21 mouse cellular contexts compared by ENCODE assay signal in genomic region chr8:123899366-123899765, GRCm38 (mm10). TPM values are rescaled to one million over a fixed set of nuclear protein-coding genes. Genes with fewer than 3 reads are reported as not detected.
DNase-seq lines count a peak whose midpoint lies in the region; ATAC-seq and TF ChIP-seq lines count a peak whose summit lies in the region.
"Had no signal": no experiment of that assay in that cellular context is flagged by ENCODE, and none has a peak within 500 bp of the region (broad histone marks: within the 10 kb centered on the region; RNA-seq: fewer than 3 reads in every experiment).

No protein-coding gene starts in this region.

- peaks cover 42% of the 10 kb centered on the region for H3K36me3 ChIP-seq in hindbrain, embryonic 13.5 days

- H3K27ac ChIP-seq in gastrocnemius, adult 2 months, result peak overlapping the region; percentile 68
- no peak overlapping the region for H3K27ac ChIP-seq in hindbrain, embryonic 13.5 days
- H3K27ac ChIP-seq: embryonic facial prominence, embryonic 13.5 days; forebrain, embryonic 12.5 days; heart, embryonic 10.5 days; hindbrain, embryonic 12.5 days; hindbrain, postnatal 0 days had no signal

- H3K4me1 ChIP-seq in hindbrain, embryonic 13.5 days (replicated peaks), result no peaks in the 10 kb centered on the region
- H3K4me1 ChIP-seq: embryonic facial prominence, embryonic 13.5 days; forebrain, embryonic 12.5 days; hindbrain, embryonic 12.5 days had no signal

- peak; percentile 44 for DNase-seq in gastrocnemius, adult 2 months
- DNase-seq in gastrocnemius, postnatal 36 days, result no peak
- DNase-seq in left cerebral cortex, adult 18-20 months (ENCODE audit: low spot score in 2 of 2), result peak; percentile 44 to 55
- DNase-seq in left cerebral cortex, postnatal 36 days (ENCODE audit: low spot score in 2 of 2), result no peak
- peak; percentile 75 for DNase-seq in brain, adult 2 months (ENCODE audit: low read depth, low spot score)
- peak; percentile 3 for DNase-seq in lung, postnatal 25 days (ENCODE audit: low spot score)
- DNase-seq in c-Kit-positive CD71-positive TER-119-positive erythroid progenitor cells, embryonic 14.5 days (ENCODE audit: low spot score), result no peak
- DNase-seq: adrenal gland, postnatal 14 days; cerebellum, postnatal 14 days; heart, adult 18-20 months; heart, postnatal 4 days had no signal

- ATAC-seq in hindbrain, embryonic 13.5 days (ENCODE audit: low FRiP score), result no peak
- ATAC-seq: activated CD4-positive, CD25-positive, alpha-beta regulatory T cell, adult 4 months; forebrain, embryonic 16.5 days; hindbrain, postnatal 0 days; Patski had no signal

- no peak overlapping the region for H3K4me2 ChIP-seq in hindbrain, embryonic 13.5 days
- H3K4me2 ChIP-seq: embryonic facial prominence, embryonic 13.5 days; forebrain, embryonic 12.5 days; hindbrain, embryonic 12.5 days had no signal

- WGBS in hindbrain, embryonic 13.5 days, result 90% methylated on average over 7 of the region's 7 CpGs

- H3K4me3 ChIP-seq in gastrocnemius, adult 2 months, result peak overlapping the region; percentile 0; the same call in 1 of the 2 replicates
- H3K4me3 ChIP-seq in hindbrain, embryonic 13.5 days, result no peak overlapping the region
- H3K4me3 ChIP-seq: embryonic facial prominence, embryonic 13.5 days; forebrain, embryonic 12.5 days; heart, embryonic 10.5 days; hindbrain, embryonic 12.5 days had no signal

- no peak for TF ChIP-seq CTCF in gastrocnemius, adult 2 months (IDR thresholded peaks at IDR 0.05)

- H3K9me3 ChIP-seq in hindbrain, embryonic 13.5 days, result no peaks in the 10 kb centered on the region
- H3K9me3 ChIP-seq: embryonic facial prominence, embryonic 13.5 days; forebrain, embryonic 12.5 days; heart, embryonic 10.5 days; hindbrain, embryonic 12.5 days had no signal

- H3K9ac ChIP-seq in hindbrain, embryonic 13.5 days, result no peak overlapping the region
- H3K9ac ChIP-seq: embryonic facial prominence, embryonic 13.5 days; forebrain, embryonic 12.5 days; hindbrain, embryonic 12.5 days had no signal

- peaks cover 25% of the 10 kb centered on the region for H3K27me3 ChIP-seq in hindbrain, embryonic 13.5 days
- H3K27me3 ChIP-seq: Patski had no signal

- intact Hi-C loops in gastrocnemius, adult 2 months (cut with DNase I), result no loop called here
- intact Hi-C loops in gastrocnemius, postnatal 36 days (cut with DNase I), result no loop called here
- intact Hi-C loops in left cerebral cortex, postnatal 36 days (cut with DNase I), result no loop called here

RNA-seq across cellular contexts. Expression of gene Acta1, which starts 4.8 kb away (rescaled TPM):
- total RNA-seq in gastrocnemius, adult 2 months (2021), result over 10,000 TPM; 45,578 to 47,175 TPM
- total RNA-seq in gastrocnemius, postnatal 36 days (2021), result over 10,000 TPM; 54,633 to 61,739 TPM
- 10 to 100 TPM; 10.2 to 11.9 TPM for total RNA-seq in left cerebral cortex, adult 18-20 months (2021)
- 10 to 100 TPM in 1 of 2 experiments, 1 to 10 TPM in 1; 9.7 to 13.4 TPM for total RNA-seq in left cerebral cortex, postnatal 36 days (2021)
- polyA plus RNA-seq in hindbrain, embryonic 13.5 days (2015; fragmentation: Nextera tagmentation; extraction: Ambion mirVana), result 7.4 and 9.9 TPM in 2 replicates
- total RNA-seq: common myeloid progenitor, adult 5-6 weeks had no signal

RNA-seq across cellular contexts. Expression of gene Ccsap, which starts 39.4 kb away (rescaled TPM):
- under 1 TPM; 0.42 to 0.46 TPM for total RNA-seq in gastrocnemius, adult 2 months (2021)
- total RNA-seq in gastrocnemius, postnatal 36 days (2021), result under 1 TPM; 0.54 to 0.66 TPM
- 10 to 100 TPM; 62.6 to 74.7 TPM for total RNA-seq in left cerebral cortex, adult 18-20 months (2021)
- total RNA-seq in left cerebral cortex, postnatal 36 days (2021), result 10 to 100 TPM; 70.7 to 82.7 TPM
- 4.0 and 4.1 TPM in 2 replicates for polyA plus RNA-seq in hindbrain, embryonic 13.5 days (2015; fragmentation: Nextera tagmentation; extraction: Ambion mirVana)

RNA-seq across cellular contexts. Expression of gene Nup133, which starts 49.7 kb away (rescaled TPM):
- total RNA-seq in gastrocnemius, adult 2 months (2021), result 10 to 100 TPM; 11.6 to 17.8 TPM
- 10 to 100 TPM in 1 of 2 experiments, 1 to 10 TPM in 1; 6.6 to 11.0 TPM for total RNA-seq in gastrocnemius, postnatal 36 days (2021)
- 10 to 100 TPM; 21.7 to 23.5 TPM for total RNA-seq in left cerebral cortex, adult 18-20 months (2021)
- total RNA-seq in left cerebral cortex, postnatal 36 days (2021), result 10 to 100 TPM; 22.0 to 23.4 TPM
- 25.3 and 25.4 TPM in 2 replicates for polyA plus RNA-seq in hindbrain, embryonic 13.5 days (2015; fragmentation: Nextera tagmentation; extraction: Ambion mirVana)

Comparison
In these comparisons a context has a peak if more than half of its experiments do, and no peak if none do; other contexts are left out.
1. DNase-seq: peak in gastrocnemius, adult 2 months (single experiment), left cerebral cortex, adult 18-20 months (2 of 2), brain, adult 2 months (single experiment) and lung, postnatal 25 days (single experiment); none in gastrocnemius, postnatal 36 days (0 of 2), left cerebral cortex, postnatal 36 days (0 of 2) and c-Kit-positive CD71-positive TER-119-positive erythroid progenitor cells, embryonic 14.5 days (single experiment).
2. RNA of gene Acta1, which starts 4.8 kb away (total RNA-seq): 54,633 to 61,739 TPM in gastrocnemius, postnatal 36 days and 45,578 to 47,175 TPM in gastrocnemius, adult 2 months; 9.7 to 13.4 TPM in left cerebral cortex, postnatal 36 days and 10.2 to 11.9 TPM in left cerebral cortex, adult 18-20 months; every median in the first group is over 1,000 times any median in the second.
3. RNA of gene Ccsap, which starts 39.4 kb away (total RNA-seq): 70.7 to 82.7 TPM in left cerebral cortex, postnatal 36 days and 62.6 to 74.7 TPM in left cerebral cortex, adult 18-20 months; 0.54 to 0.66 TPM in gastrocnemius, postnatal 36 days and 0.42 to 0.46 TPM in gastrocnemius, adult 2 months; every median in the first group is over 10 times any median in the second.